ENCODE assay signal across 8 mouse cellular contexts in genomic region chr11:74575940-74576339, GRCm38 (mm10). TPM values are rescaled to one million over a fixed set of nuclear protein-coding genes. Genes with fewer than 3 reads are reported as not detected.
A peak's percentile ranks its signal among the peaks of the same experiment; 100 is the strongest.
DNase-seq lines count a peak whose midpoint lies in the region; ATAC-seq and TF ChIP-seq lines count a peak whose summit lies in the region.
"Had no signal": no experiment of that assay in that cellular context is flagged by ENCODE, and none has a peak within 500 bp of the region (broad histone marks: within the 10 kb centered on the region; RNA-seq: fewer than 3 reads in every experiment).

No protein-coding gene starts in this region.

- H3K4me2 ChIP-seq in liver, embryonic 14.5 days (ENCODE audit: low read depth) = peak overlapping the region; percentile 78

- H3K27ac ChIP-seq in kidney, adult 2 months (ENCODE audit: insufficient read depth, low read depth, low read length) = no peak overlapping the region
- H3K27ac ChIP-seq in liver, embryonic 14.5 days = peak overlapping the region; percentile 100
- H3K27ac ChIP-seq in gastrocnemius, adult 2 months = no peak overlapping the region

- 73% methylated on average over 3 of the region's 3 CpGs for WGBS in kidney, adult 2 months
- WGBS in liver, embryonic 14.5 days (ENCODE audit: insufficient replicate concordance) = 32% methylated on average over 3 of the region's 3 CpGs

- TF ChIP-seq CTCF in kidney, adult 2 months (conservative IDR thresholded peaks at IDR 0.05; ENCODE audit: insufficient read depth, insufficient read length, low read depth, low read length) = no peak
- TF ChIP-seq CTCF in liver, embryonic 14.5 days (IDR thresholded peaks at IDR 0.05; ENCODE audit: low read depth) = no peak
- TF ChIP-seq CTCF in gastrocnemius, adult 2 months (IDR thresholded peaks at IDR 0.05) = no peak

- no peak for TF ChIP-seq EP300 in liver, embryonic 14.5 days (IDR thresholded peaks at IDR 0.05; ENCODE audit: low read depth)

- H3K4me3 ChIP-seq in kidney, adult 2 months (ENCODE audit: insufficient read depth, low read depth, low read length) = no peak overlapping the region
- H3K4me3 ChIP-seq in liver, embryonic 14.5 days (ENCODE audit: insufficient read depth in 1 of 2, low read depth in 2 of 2, low read length in 2 of 2) = no peak overlapping the region
- H3K4me3 ChIP-seq in gastrocnemius, adult 2 months = no peak overlapping the region

- no peaks in the 10 kb centered on the region for H3K36me3 ChIP-seq in kidney, adult 2 months (ENCODE audit: control insufficient read depth, insufficient read depth, low read length)
- no peaks in the 10 kb centered on the region for H3K36me3 ChIP-seq in liver, embryonic 14.5 days (replicated peaks; ENCODE audit: control insufficient read depth, insufficient read depth, low read depth)

- H3K4me1 ChIP-seq in kidney, adult 2 months (ENCODE audit: control insufficient read depth, insufficient read depth, low read length) = no peaks in the 10 kb centered on the region
- H3K4me1 ChIP-seq in liver, embryonic 14.5 days (replicated peaks; ENCODE audit: control insufficient read depth in 2 of 2, insufficient read depth in 2 of 2, low read length in 1 of 2) = peaks cover 76 to 83% of the 10 kb centered on the region in 2 experiments

- DNase-seq in kidney, adult 2 months = peak; percentile 7
- DNase-seq in kidney, adult 18-20 months = no peak
- no peak for DNase-seq in liver, embryonic 14.5 days (ENCODE audit: low read depth in 3 of 3, low spot score in 3 of 3)
- DNase-seq in skeletal muscle tissue, adult 2 months (ENCODE audit: low read depth, low spot score) = peak; percentile 31
- DNase-seq in gastrocnemius, adult 2 months = no peak
- DNase-seq in adrenal gland, adult 2 months = no peak

- H3K9ac ChIP-seq in liver, embryonic 14.5 days (replicated peaks) = peak overlapping the region; percentile 67

- H3K9me3 ChIP-seq in liver, embryonic 14.5 days (ENCODE audit: control insufficient read depth, low read length) = no peaks in the 10 kb centered on the region

- intact Hi-C loops in gastrocnemius, adult 2 months (cut with DNase I) = no loop called here

- peak; percentile 60 for ATAC-seq in erythroblast, adult 5-6 weeks (replicated peaks; ENCODE audit: low FRiP score, poor library complexity, severe bottlenecking)
- peak; percentile 38 for ATAC-seq in liver, embryonic 14.5 days (ENCODE audit: insufficient read depth)
- ATAC-seq: Patski had no signal

- TF ChIP-seq POLR2A in kidney, adult 2 months (IDR thresholded peaks at IDR 0.05; ENCODE audit: low read depth, low read length) = no peak

- no peaks in the 10 kb centered on the region for H3K27me3 ChIP-seq in kidney, adult 2 months (replicated peaks; ENCODE audit: control insufficient read depth, insufficient read depth, low read length)
- H3K27me3 ChIP-seq in liver, embryonic 14.5 days (ENCODE audit: control insufficient read depth, insufficient read depth, low read length) = no peaks in the 10 kb centered on the region
- H3K27me3 ChIP-seq: Patski had no signal

RNA-seq across cellular contexts. Expression of gene Rap1gap2, which starts 34.8 kb away (rescaled TPM):
- 24.9 and 29.4 TPM in 2 replicates for polyA plus RNA-seq in kidney, adult 2 months (2012; rRNA removed)
- 2.1 and 2.7 TPM in 2 replicates for total RNA-seq in erythroblast, adult 5-6 weeks (2015; ENCODE audit: low replicate concordance)
- 3.7 and 5.2 TPM in 2 replicates for total RNA-seq in erythroblast, adult 5-6 weeks (2017; ENCODE audit: low replicate concordance)
- 0.95 and 0.98 TPM in 2 replicates for polyA plus RNA-seq in liver, embryonic 14.5 days (2012; rRNA removed)
- 0.56 and 0.71 TPM in 2 replicates for polyA plus RNA-seq in liver, embryonic 14.5 days (2014; fragmentation: Nextera tagmentation; extraction: Ambion mirVana)
- total RNA-seq in gastrocnemius, adult 2 months (2021) = 1 to 10 TPM; 6.1 to 7.0 TPM
- 10 to 100 TPM in 1 of 2 experiments, 1 to 10 TPM in 1; 6.1 to 12.9 TPM for total RNA-seq in adrenal gland, adult 2 months (2021)
- 4.8 and 5.1 TPM in 2 replicates for polyA plus RNA-seq in adrenal gland, adult 2 months (2012; rRNA removed)

RNA-seq across cellular contexts. Expression of gene Ccdc92b, which starts 43.5 kb away (rescaled TPM):
- 0.13 and 0.18 TPM in 2 replicates for polyA plus RNA-seq in kidney, adult 2 months (2012; rRNA removed)
- 91.3 and 114 TPM in 2 replicates for total RNA-seq in erythroblast, adult 5-6 weeks (2015; ENCODE audit: low replicate concordance)
- 89.9 and 92.6 TPM in 2 replicates for total RNA-seq in erythroblast, adult 5-6 weeks (2017; ENCODE audit: low replicate concordance)
- 12.7 and 13.1 TPM in 2 replicates for polyA plus RNA-seq in liver, embryonic 14.5 days (2012; rRNA removed)
- polyA plus RNA-seq in liver, embryonic 14.5 days (2014; fragmentation: Nextera tagmentation; extraction: Ambion mirVana) = 10.2 and 12.6 TPM in 2 replicates
- total RNA-seq in gastrocnemius, adult 2 months (2021) = under 1 TPM; 0.10 to 0.17 TPM
- total RNA-seq in adrenal gland, adult 2 months (2021) = 1 to 10 TPM; 2.0 to 3.6 TPM
- 2.4 and 4.0 TPM in 2 replicates for polyA plus RNA-seq in adrenal gland, adult 2 months (2012; rRNA removed)

Comparison
In these comparisons a context has a peak if more than half of its experiments do, and no peak if none do; other contexts are left out.
1. DNase-seq: peak in kidney, adult 2 months (single experiment) and skeletal muscle tissue, adult 2 months (single experiment); none in kidney, adult 18-20 months (single experiment), liver, embryonic 14.5 days (0 of 3), gastrocnemius, adult 2 months (single experiment) and adrenal gland, adult 2 months (single experiment).
2. RNA of gene Ccdc92b, which starts 43.5 kb away (total RNA-seq): 89.9 to 114 TPM in erythroblast, adult 5-6 weeks; 2.0 to 3.6 TPM in adrenal gland, adult 2 months and 0.10 to 0.17 TPM in gastrocnemius, adult 2 months; every median in the first group is over 10 times any median in the second.